Mouse (Mus musculus): ENCODE results near the gene 1810010H24Rik. TPM values are rescaled to one million over a fixed set of nuclear protein-coding genes. Genes with fewer than 3 reads are reported as not detected.

1810010H24Rik gene
- total and polyA plus RNA-seq, 3 experiments = 0.42 to 2.5 TPM; not detected in 1

DNA sequence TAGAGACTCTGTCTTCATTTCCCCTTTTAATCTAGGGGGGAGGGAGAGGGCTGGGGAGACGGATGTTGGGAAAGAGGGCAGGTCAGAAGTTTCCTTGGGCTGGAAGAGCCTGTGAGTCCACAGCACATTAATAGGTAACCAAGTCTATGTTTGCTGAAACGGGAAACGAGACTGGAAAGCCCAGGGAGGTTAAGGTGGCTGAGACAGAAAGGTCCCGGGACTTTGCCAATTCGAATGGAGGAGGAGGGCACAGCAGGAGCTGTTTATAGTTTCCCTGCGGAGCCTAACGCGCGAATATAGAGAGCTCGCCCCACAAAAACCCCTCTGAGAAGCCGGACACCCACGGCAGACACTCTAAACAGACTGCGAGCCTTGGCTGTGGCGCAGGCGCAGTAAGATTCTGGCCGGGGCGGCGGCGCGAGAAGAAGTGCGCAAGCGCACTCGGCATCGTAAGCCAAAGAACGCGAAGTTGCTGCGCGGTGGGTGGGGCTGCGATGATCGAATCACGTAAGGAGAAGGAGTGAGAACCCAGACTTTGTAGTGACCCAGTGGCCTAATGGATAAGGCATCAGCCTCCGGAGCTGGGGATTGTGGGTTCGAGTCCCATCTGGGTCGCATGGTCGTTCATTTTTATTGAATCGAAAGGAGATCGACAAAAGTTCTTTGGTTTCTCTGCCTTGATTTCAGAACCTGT, 13.0 kb upstream of the 1810010H24Rik start:
- Histone ChIP-seq H3K9ac (ENCODE audit: control insufficient read depth, low read depth, low read length, poor library complexity, severe bottlenecking) (peak overlapping the region; percentile 90), H3K36me3 (ENCODE audit: control insufficient read depth in 1 of 2, insufficient read depth in 2 of 2, low read length in 2 of 2) (peaks cover 0 to 14% of the 10 kb centered on the region in 2 experiments; a peak in 2 of 4 replicates), H3K4me1 (ENCODE audit: control insufficient read depth in 1 of 2, insufficient read depth in 2 of 2, low read length in 2 of 2) (peaks cover 0 to 11% of the 10 kb centered on the region in 2 experiments; a peak in 3 of 4 replicates), H3K27ac (ENCODE audit: control insufficient read depth, low read depth, low read length) (peak overlapping the region; percentile 94), H3K79me2 (ENCODE audit: control insufficient read depth, insufficient read depth, low read length, poor library complexity) (peaks cover 5% of the 10 kb centered on the region; the same call in 1 of the 2 replicates), H3K9me3 (replicated peaks; ENCODE audit: insufficient read depth, low read length) (no peaks in the 10 kb centered on the region), H3K4me3 (ENCODE audit: control insufficient read depth in 1 of 2, insufficient read depth in 1 of 2, low read depth in 2 of 2, low read length in 2 of 2) (peak overlapping the region; percentile 40 to 72), H3K27me3 (ENCODE audit: control insufficient read depth in 1 of 2, insufficient read depth in 2 of 2, low read length in 2 of 2) (no peaks in the 10 kb centered on the region)
- DNase-seq (ENCODE audit: low read depth, low spot score) = peak; percentile 99
- TF ChIP-seq USF1 (IDR thresholded peaks at IDR 0.05; ENCODE audit: low read depth, low read length) = no peak
- peak; percentile 100 for TF ChIP-seq MAFK (IDR thresholded peaks at IDR 0.05; ENCODE audit: borderline replicate concordance, low read depth, low read length)
- no peak for TF ChIP-seq EP300 (IDR thresholded peaks at IDR 0.05; ENCODE audit: low read depth in 1 of 2, low read length in 2 of 2)
- TF ChIP-seq KAT2A (conservative IDR thresholded peaks at IDR 0.05; ENCODE audit: low read depth, low read length) = peak; percentile 67; the same call in 1 of the 2 replicates
- TF ChIP-seq POLR2A (IDR thresholded peaks at IDR 0.05; ENCODE audit: control insufficient read depth in 1 of 2, insufficient read depth in 1 of 2, low read depth in 1 of 2, low read length in 2 of 2, poor library complexity in 1 of 2) = peak; percentile 92 to 100
- TF ChIP-seq UBTF (IDR thresholded peaks at IDR 0.05; ENCODE audit: borderline replicate concordance, insufficient read depth, low read depth, low read length) = no peak
- TF ChIP-seq RCOR1 (IDR thresholded peaks at IDR 0.05; ENCODE audit: low read depth, low read length) = no peak
- TF ChIP-seq MXI1 (IDR thresholded peaks at IDR 0.05; ENCODE audit: low read depth, low read length) = no peak; the same call in 1 of the 2 replicates
- no peak for TF ChIP-seq ZKSCAN1 (IDR thresholded peaks at IDR 0.05; ENCODE audit: low read depth, low read length)
- TF ChIP-seq CHD2 (IDR thresholded peaks at IDR 0.05; ENCODE audit: low read length) = no peak
- 0 out of 2 replicates have a peak, but pooled peaks have one; percentile 48 for TF ChIP-seq POLR2AphosphoS5 (IDR thresholded peaks at IDR 0.05; ENCODE audit: borderline replicate concordance, low read depth, low read length)
- peak; percentile 80 for TF ChIP-seq SIN3A (IDR thresholded peaks at IDR 0.05; ENCODE audit: low read length)
- TF ChIP-seq MAX (IDR thresholded peaks at IDR 0.05; ENCODE audit: low read length) = no peak
- TF ChIP-seq MYB (IDR thresholded peaks at IDR 0.05; ENCODE audit: low read depth, low read length) = no peak
- no peak for TF ChIP-seq USF2 (IDR thresholded peaks at IDR 0.05; ENCODE audit: borderline replicate concordance in 1 of 2, insufficient read depth in 1 of 2, low read depth in 1 of 2, low read length in 2 of 2)
- no peak for TF ChIP-seq MYC (IDR thresholded peaks at IDR 0.05; ENCODE audit: low read depth, low read length)
- peak; percentile 61; the same call in 1 of the 2 replicates for TF ChIP-seq GATA1 (IDR thresholded peaks at IDR 0.05; ENCODE audit: low read depth, low read length)
- peak; percentile 74 for TF ChIP-seq TCF12 (IDR thresholded peaks at IDR 0.05; ENCODE audit: low read depth, low read length)
- TF ChIP-seq RAD21 (IDR thresholded peaks at IDR 0.05; ENCODE audit: low read depth, low read length) = no peak
- TF ChIP-seq ETS1 (IDR thresholded peaks at IDR 0.05; ENCODE audit: low read depth, low read length) = no peak
- no peak for TF ChIP-seq TAL1 (IDR thresholded peaks at IDR 0.05; ENCODE audit: low read length)
- peak; percentile 99 for TF ChIP-seq NELFE (IDR thresholded peaks at IDR 0.05; ENCODE audit: low read depth, low read length)
- peak; percentile 85 for TF ChIP-seq MAZ (IDR thresholded peaks at IDR 0.05; ENCODE audit: low read depth, low read length)
- TF ChIP-seq ELF1 (IDR thresholded peaks at IDR 0.05; ENCODE audit: low read depth, low read length) = peak; percentile 89
- peak; percentile 93 for TF ChIP-seq NRF1 (IDR thresholded peaks at IDR 0.05; ENCODE audit: insufficient read depth, low read depth, low read length, poor library complexity, severe bottlenecking)
- no peak for TF ChIP-seq GABPA (IDR thresholded peaks at IDR 0.05; ENCODE audit: low read depth, low read length)
- TF ChIP-seq SMC3 (IDR thresholded peaks at IDR 0.05; ENCODE audit: low read depth, low read length) = no peak
- peak; percentile 73; the same call in 1 of the 2 replicates for TF ChIP-seq HCFC1 (IDR thresholded peaks at IDR 0.05; ENCODE audit: low read depth, low read length)
- peak; percentile 79 for TF ChIP-seq E2F4 (IDR thresholded peaks at IDR 0.05; ENCODE audit: borderline replicate concordance, low read depth, low read length)
- no peak for TF ChIP-seq MEF2A (IDR thresholded peaks at IDR 0.05; ENCODE audit: extremely low read depth, insufficient replicate concordance, low read depth, low read length, poor library complexity, severe bottlenecking)
- TF ChIP-seq BHLHE40 (IDR thresholded peaks at IDR 0.05; ENCODE audit: borderline replicate concordance, low read depth, low read length) = no peak
- peak; percentile 94 for TF ChIP-seq POLR2AphosphoS2 (IDR thresholded peaks at IDR 0.05; ENCODE audit: low read length)
- TF ChIP-seq ZNF384 (IDR thresholded peaks at IDR 0.05; ENCODE audit: low read depth, low read length) = no peak
- peak; percentile 100 for TF ChIP-seq TBP (IDR thresholded peaks at IDR 0.05; ENCODE audit: low read depth, low read length)
- TF ChIP-seq JUND (IDR thresholded peaks at IDR 0.05; ENCODE audit: low read depth, low read length) = no peak
- TF ChIP-seq ZC3H11A (IDR thresholded peaks at IDR 0.05; ENCODE audit: low read depth, low read length) = no peak

Measured in MEL (cell line).